Mouse (Mus musculus): Measurements from ENCODE around the gene Itgb2l. TPM values are rescaled to one million over a fixed set of nuclear protein-coding genes. Genes with fewer than 3 reads are reported as not detected.
A peak's percentile ranks its signal among the peaks of the same experiment; 100 is the strongest.
"Not testable (repeated sequence)": the region's sequence is repeated elsewhere in the genome, so short reads cannot be mapped to it uniquely, and the experiment has no call there.

Itgb2l gene
- not detected for total RNA-seq (2021)
- long read RNA-seq, experiment 1, result 0 reads
- long read RNA-seq, experiment 2, result 0 reads

DNA sequence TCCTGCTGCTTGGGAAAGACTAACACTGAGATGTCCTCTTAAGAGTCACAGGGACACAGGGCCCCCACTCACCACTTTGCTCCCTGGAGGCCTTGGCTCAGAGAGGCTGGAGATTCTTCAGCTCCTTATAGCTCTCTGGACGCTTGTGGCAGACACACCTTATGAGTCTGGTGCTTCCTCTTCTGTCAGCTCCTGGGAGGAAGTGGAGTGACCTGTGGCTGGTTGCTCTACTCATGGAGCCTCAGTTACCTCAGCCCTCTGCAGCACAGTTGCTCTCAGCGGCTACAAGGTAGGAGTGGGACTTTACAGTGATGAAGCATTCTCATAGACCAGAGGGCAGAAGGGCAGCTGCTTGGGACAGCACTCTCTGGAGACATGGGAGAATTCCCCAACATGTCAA lies at the start of gene Itgb2l:
Gene Itgb2l, minus strand, starts transcription at position 152 of the 400 bp plus-strand sequence.
- no peak for DNase-seq (ENCODE audit: low spot score in 2 of 2)

DNA sequence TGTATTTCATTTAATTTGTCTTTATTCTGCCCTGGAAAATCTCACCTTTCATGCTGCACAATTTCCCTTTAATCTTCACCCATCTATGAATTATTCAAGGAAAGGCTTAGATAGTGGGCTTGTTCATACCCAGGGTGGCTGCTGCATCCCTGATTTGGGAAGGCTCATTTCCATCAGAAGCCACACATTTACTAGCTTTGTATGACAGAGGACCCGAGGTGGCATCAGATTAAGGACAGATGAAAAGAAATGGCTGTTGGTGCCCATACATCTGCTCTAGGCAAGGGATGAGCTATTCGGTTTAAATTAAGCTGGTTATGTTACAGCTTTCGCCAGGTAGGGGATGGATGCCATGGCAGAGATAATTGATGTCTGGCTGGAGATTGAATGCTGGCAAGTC lies 48.1 kb upstream of the Itgb2l start:
- DNase-seq (ENCODE audit: low spot score in 2 of 2), result peak in 1 of 2 experiments; percentile 37

DNA sequence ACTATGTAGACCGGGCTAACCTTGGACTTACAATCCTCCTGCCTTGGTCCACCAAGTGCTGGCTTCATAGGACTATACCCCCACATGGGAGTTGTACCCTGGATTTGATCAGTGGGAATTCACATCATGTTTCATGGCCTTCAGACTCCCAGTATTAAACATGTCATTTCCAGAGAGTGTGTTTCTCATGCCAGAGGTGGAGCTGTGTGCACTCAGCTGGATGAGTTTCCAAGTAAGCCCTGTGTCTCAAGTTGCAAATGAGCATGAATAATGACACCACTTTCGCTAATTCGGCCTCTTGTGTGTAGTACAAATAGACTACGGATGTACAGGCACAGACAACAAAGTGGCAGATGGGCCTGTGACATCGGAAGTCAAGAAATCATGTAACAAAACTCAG lies 44.6 kb upstream of the Itgb2l start:
- DNase-seq (ENCODE audit: low spot score in 2 of 2), result no peak

DNA sequence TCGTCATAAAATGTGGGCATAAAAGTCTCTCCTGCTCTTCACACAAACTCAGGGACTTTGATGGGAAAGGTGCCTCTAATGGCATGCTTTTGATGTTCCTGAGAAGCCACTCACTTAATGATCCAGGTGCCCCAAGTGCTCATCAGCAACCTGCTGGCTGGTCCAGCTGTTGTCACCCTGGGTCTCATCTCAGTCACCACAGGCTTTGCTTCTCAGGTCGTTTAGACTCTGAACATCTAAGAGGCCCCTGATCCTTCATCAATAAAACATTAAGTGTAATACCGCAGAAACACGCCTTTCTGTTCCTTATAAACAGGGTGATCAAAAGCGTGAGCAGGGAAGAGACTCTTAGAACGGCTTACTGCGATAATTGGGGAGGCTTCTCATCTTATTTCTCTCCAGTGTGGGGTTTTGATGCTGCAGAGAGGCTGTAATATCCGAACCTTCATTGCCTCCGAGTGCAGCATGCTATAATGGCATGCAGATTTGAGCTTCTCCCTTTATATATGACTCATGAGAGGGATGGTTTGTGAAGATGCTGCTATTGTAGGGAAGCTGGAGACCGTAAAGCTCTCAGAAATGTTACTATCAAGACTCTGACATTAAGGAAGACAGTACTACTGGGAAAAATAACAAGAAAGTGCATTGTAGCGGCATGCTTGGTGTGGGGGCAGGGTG lies 43.7 kb upstream of the Itgb2l start:
- DNase-seq (ENCODE audit: low spot score in 2 of 2), result no peak

DNA sequence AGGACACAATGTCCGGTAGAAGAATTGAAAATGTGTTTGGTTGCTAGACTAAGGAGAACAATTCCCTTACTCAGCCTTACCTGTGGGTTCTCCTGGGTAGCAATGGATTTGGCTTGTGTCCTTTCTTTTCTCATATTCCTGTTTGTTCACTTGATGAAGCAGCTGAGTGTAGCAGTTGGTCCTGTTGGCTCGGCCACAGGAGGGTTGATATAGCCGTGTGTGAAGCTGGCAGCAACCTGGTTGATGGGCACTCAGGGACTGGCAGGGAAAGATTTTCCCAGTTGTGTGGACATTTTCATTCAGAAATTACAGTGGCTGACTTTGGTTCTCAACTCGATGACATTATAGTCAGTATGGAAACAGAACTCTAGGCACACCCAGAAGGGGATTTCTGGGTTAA lies 38.4 kb upstream of the Itgb2l start:
- peak in 1 of 2 experiments; percentile 30 for DNase-seq (ENCODE audit: low spot score in 2 of 2)

DNA sequence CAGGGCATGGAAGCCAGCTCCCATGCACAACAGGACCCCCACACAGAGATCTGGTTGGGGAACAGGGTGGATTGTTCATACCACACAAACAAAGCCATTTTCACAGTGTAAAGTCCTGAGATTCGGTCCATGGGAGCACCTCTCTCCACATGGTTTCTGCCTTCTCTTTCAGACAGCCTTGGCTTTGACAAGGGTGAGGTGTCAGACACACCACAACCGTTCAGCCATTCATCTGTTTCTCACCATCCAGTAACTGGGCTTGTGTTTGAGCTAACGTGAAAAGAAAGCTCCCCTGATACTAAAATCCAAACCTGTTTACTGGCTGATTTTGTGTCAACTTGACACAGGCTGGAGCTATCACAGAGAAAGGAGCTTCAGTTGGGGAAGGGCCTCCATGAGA lies 30.8 kb upstream of the Itgb2l start:
- DNase-seq (ENCODE audit: low spot score in 2 of 2), result no peak

DNA sequence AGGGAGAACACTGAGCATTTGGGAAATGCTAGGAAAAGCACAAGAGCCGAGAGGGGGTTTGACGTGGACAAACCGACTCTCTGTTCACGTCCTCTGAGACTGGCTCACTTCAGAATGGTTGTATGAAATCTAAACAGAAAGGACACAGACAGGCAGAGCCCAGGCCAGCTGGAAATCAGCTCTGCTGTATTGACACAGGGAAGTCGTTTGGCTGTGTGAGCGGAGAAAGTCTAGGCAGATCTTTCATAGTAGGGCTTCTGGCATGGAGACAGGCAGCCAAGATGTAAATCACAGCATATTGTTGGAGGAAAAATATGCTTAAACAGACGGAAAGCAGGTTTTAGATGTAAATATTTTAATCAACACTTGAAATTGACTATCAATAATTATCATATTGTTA lies 29.4 kb upstream of the Itgb2l start:
- DNase-seq (ENCODE audit: low spot score in 2 of 2), result peak in 1 of 2 experiments; percentile 29

DNA sequence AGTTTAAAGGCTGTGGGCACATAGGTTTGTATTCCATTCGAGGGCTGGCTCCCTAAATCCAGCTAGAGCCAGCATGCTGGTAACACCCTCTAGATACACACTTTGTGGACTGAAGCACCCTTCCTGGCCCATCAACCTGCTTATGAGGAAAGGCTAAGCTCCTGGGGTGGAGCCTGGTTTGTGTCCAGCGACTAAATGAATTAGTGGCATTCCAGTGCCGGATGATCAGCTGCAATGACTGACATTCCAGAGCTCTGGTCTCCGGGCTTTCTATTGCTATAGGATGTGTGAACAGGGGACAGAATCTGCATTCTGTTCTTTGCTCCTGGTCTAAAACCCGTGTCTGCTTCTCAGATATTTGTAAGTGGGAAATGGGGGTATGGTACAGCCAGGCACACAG lies 28.9 kb upstream of the Itgb2l start:
- DNase-seq (ENCODE audit: low spot score in 2 of 2), result no peak

DNA sequence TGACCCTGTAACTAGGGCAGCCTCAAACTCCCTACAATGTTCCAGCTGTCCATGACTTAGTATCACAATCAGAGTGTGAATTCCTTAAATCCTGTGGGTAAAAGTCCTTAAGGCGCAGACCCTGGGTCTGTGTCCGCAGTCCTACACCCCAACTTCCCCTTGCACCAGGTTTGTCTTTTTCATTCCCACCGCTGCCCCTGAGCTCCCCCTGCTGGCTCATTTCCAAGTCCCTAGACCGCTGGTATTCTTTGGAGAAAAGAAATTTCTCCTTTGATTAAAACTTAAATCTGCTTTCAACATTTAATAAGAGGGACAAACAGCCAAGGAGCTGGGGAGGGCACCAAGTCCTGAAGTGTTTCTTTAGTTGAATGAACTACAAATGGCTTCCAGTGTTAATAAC lies 26.2 kb upstream of the Itgb2l start:
- DNase-seq (ENCODE audit: low spot score in 2 of 2), result peak in 1 of 2 experiments; percentile 39

DNA sequence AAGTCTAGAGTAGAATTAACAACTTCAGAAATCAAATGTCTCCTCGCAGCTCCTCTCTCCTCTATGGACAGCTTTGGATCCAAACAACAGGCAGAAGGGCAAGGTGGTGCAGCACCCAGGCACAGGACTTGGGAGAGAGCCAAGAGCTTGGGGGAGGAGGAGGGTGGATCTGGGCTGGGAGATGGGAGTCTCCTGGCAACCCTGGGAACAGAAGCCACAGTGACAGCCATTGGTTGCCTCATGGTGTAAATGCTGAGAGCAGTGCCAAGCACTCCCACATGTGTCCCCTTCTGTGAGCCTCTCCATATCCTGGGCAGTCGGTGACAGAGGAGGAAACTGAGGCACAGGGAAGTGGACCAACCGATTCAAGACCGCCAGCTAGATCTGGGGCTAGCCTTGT lies 25.3 kb upstream of the Itgb2l start:
- DNase-seq (ENCODE audit: low spot score in 2 of 2), result peak; percentile 74 to 87

DNA sequence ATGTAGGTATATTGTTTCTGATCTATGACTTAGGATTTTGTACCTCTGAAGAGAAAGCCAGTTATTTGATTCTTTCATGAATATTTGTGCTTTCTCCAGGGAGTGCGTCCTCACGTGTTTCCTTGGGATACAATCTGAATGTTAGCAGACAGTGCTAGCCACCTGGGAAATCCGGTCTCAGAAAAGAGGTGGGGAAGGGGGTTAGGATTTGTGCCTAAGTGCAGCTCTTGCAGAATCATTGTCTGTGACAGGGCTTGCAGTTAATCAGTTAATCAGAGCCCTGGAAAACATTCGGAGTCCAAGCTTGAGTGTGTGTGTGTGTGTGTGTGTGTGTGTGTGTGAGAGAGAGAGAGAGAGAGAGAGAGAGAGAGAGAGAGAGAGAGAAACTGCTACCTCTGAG lies 24.6 kb upstream of the Itgb2l start:
- DNase-seq (ENCODE audit: low spot score in 2 of 2), result no peak

DNA sequence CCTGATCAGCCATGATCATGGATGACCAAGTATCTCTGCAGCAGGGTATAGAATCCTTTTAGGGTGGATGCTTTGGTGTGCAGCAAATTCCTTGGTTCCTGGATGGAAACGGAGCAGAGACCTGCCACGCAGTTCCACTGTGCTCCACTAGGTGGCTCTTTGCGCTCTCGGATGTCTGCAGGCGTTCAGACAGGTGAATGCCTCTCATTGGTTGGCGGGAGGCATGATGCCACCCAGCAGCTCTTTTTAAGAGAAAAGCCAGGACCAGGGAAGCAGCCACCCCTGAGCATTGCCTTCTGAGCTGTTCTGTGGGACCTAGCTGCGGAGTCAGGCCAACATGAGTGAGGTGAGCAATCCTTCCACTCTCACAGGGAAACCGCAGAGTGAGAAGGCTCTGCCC lies 24.0 kb upstream of the Itgb2l start, which contains the start of gene Pcp4:
Gene Pcp4, plus strand, starts transcription at position 162 of the 400 bp plus-strand sequence.
- DNase-seq (ENCODE audit: low spot score in 2 of 2), result peak; percentile 92 to 93

DNA sequence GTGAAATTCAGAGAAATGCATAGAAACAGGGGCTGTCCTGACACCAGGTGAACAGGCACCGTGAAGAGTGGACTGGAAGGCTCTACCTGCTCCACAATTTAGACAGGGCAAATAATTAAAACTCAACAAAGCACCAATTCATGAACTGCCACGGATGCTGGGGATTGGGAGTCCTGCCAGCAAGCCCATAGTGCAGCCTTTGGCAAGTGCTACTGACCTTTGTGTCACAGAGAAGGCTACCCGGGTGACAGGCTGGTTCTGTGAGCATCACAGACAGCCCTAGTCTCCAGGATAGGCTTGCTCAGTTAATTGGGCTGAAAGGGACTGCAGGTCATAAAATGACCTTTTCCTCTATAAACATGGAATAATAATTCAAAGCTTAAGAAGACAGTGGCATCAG lies 17.4 kb upstream of the Itgb2l start:
- no peak for DNase-seq (ENCODE audit: low spot score in 2 of 2)

DNA sequence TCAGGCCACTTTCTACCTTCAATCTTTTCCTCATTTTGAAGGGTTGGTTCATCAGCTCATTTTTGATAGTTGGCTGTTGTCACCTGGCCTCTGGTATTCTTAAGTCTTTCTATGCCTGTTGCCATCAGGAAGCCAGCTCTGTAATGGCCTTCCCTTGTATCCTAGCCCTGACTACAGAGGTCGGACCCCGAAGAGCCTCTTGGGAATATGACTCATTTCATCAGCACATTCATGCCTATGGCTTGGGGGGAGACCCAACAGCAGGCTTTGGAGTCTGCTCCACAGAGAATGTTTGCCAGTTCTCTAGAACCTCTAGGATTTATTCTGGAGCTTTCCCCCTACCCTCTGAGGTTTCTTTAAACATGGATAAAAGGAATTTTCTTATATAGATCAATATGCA lies 15.9 kb upstream of the Itgb2l start:
- DNase-seq (ENCODE audit: low spot score in 2 of 2), result no peak

DNA sequence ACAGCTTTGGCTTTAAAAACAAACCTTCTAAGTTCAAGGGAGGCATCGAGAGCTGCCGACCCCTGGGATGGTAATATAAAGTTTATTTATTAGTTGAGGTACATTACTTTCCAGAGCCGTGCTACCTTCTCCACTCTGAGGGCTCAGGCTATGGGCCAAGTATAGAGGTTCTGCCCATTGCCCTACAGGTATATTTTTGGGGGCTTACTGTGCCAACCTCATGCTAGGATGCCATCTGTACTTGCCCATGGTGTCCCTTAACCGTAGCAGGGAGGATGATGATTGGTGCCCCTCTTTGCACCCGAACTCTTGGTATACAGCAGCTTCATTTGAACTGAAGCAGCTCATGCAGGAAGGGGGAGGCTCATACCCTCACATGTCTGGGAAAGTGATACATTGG lies 14.2 kb upstream of the Itgb2l start:
- DNase-seq (ENCODE audit: low spot score in 2 of 2), result no peak

DNA sequence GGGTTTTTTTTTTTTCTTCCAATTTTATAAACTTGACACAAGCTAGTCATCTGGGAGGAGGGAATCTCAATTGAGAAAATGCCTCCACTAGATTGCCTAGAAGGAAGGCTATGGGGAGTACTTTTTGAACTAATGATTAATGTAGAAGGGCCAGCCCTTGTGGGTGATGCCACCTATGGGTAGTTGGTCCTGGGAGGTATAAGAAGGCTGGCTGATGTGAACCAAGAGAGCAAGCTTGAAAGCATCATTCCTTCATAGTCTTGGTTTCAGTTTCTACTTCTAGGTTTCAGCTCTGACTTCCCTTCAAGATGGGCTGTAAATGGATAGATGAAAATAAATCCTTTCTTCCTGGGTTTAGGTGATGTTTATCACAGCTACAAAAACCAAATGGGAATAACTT lies 10.7 kb upstream of the Itgb2l start:
- DNase-seq (ENCODE audit: low spot score in 2 of 2), result no peak

DNA sequence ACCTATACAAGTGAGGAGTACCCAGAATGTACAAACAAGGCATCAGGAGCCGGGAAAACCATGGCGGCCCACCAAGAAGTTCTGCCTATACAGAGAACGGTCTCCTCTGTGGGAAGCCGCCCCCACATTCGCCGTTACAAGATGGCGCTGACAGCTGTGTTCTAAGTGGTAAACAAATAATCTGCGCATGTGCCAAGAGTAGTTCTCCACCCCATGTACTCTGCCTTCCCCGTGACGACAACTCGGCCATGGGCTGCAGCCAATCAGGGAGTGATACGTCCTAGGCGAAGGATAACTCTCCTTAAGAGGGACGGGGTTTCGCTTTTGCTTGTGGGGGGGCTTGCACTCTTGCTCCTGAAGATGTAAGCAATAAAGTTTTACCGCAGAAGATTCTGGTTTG lies 7.5 kb upstream of the Itgb2l start:
- DNase-seq (ENCODE audit: low spot score in 2 of 2), result not testable (repeated sequence)

DNA sequence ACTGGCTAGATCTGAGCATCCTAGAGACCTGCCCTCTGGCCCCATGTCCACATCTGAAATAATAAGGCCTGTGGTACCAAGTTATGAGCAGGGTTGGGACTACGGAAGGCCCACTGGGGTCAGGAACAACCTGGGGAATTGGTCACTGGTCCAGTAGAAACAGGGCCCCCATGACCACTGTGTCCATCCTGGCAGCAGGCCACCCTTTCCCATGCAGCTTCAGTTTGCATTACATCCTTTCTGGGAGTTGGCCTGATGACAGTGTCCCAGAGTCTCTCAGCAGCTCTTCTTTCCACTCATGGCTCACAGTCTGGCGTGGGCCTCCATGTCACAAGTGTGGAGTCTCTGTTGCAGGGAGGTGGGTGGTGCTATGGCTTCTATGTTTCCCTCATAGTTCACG lies 1.6 kb downstream of the Itgb2l start:
- DNase-seq (ENCODE audit: low spot score in 2 of 2), result no peak

DNA sequence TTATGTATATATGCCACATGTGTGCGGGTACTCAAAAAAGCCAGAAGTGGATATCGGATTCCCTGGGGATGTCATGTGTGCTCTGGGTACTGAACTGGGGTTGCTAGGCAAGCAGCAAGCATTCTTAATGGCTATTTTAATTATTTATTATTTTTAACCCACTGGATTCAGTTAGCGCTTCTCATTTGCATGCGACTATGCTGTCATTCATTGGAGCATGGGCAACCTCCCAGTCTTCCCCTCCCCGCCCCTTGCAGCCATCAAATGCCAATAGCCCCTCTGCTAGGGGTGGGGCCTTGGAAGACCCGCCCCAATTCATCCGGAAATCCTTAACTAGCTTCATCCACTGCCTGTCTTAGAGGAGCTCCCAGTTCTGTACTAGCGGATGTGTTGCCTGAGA lies 2.5 kb downstream of the Itgb2l start:
- no peak for DNase-seq (ENCODE audit: low spot score in 2 of 2)

DNA sequence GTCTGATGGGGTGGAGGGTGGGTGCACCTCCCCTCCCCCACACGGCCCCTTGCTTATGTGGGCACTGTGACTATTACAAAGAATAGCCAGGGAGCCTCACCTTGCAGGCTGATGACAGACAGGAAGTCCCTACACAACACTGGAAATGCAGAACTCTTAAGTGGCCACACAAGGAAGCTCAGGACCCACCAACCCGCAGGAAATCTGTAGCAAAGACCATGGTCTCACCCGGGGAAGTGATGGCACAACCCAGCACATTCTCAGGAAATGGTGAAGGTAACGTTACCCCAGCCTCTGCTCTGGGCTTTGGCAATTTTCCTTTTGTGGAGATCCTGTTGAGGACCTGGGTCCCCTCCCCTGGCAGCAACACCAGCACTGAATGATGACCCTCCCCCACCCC lies 3.7 kb downstream of the Itgb2l start:
- DNase-seq (ENCODE audit: low spot score in 2 of 2), result no peak

DNA sequence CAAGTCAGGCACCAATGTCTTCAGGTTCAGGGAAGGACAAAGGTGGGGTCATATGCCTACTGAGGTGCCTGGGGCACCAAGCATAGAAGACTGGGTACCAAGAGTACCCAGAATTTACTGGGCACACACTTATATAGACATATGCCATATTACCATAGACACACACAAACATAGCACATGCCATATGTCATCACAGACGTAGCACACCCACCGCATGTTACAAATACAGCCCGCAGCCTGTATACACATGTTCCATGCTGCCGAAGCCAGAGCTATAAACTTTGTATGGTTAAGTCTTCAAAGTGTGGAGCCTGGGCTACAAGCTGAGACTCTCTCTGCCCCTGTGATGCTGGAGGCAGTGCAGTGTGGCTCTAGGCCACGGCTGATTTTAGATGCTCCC lies 4.5 kb downstream of the Itgb2l start:
- DNase-seq (ENCODE audit: low spot score in 2 of 2), result peak; percentile 32 to 62

DNA sequence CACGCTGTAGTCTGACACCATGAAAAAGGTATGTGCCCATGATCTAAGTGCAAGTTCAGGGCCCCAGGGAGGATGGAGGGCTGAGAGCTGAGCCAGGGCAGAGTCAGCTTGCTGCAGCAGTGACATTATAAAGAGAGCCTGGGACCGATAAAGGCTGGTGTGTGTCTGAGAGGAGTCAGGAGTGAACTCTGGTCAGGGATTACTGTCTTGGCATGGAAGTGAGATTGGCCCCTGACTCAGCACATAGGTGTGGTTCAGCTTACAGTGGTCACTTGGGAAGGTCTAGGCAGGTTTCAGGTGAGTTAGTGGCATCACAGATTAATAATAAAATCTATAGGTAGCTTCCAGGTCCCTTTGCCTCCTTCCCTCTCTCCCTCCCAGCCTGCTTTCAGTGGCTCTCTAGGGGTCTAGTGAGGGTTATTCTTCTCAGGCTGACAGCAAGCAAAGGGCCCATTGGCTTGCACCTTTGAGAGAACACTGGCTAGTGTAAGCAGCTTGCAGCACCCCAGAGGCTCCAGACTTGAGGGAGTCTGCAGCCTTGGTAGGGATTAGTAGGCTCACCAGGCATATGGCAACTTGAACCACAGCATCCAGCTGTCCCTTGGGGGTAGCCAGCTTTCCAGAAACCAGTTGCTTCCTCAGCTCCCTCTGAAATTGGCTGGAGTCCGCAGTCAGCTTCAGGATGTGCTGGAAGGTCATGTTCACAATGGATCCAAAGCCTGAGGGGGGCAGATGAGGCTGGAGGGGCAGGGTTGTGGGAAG lies 9.2 kb downstream of the Itgb2l start:
- no peak for DNase-seq (ENCODE audit: low spot score in 2 of 2)

DNA sequence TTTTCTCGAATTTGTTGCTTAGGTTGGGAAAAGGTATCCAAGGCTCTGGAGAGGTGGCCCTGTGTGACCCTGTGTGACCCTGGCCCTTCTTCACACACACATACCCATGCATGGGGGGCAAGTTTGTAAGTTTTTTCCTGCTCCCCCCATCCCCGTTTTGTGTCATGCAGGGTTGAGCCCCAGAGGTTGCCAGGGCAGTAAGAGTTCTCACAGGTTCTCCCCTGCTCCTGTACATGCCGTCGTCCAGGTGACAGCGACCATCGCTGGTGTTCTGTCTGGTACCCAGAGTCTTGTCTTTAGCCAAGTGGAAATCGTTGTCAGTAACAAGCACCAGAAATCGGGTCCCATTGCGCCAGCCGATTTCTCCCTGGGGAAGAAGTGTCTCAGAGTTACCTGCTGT lies 10.2 kb downstream of the Itgb2l start:
- no peak for DNase-seq (ENCODE audit: low spot score in 2 of 2)
